ENCODE assay signal across 11 mouse cellular contexts in the genomic region with DNA sequence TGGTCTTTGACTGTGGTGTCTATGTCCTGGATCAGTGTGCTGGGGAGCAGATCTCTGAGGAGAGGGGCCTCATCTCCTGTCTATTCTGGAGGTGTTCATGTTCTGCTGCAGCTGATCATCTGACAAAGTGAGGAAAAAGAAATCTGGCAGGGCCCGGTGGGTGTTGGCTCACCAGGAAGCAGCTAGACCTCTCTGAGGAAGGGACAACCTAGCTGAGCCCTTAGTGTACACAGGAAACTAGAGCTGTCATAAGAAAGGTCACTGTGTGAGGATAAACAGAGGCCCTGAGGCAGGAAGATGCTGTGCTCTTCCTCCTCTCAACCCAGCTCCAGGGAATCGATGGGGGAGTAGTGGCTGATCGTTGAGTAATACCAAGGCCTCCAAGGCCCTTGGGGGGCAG. TPM values are rescaled to one million over a fixed set of nuclear protein-coding genes. Genes with fewer than 3 reads are reported as not detected.
DNase-seq lines count a peak whose midpoint lies in the region; ATAC-seq and TF ChIP-seq lines count a peak whose summit lies in the region.
"Had no signal": no experiment of that assay in that cellular context is flagged by ENCODE, and none has a peak within 500 bp of the region (broad histone marks: within the 10 kb centered on the region; RNA-seq: fewer than 3 reads in every experiment).

No protein-coding gene starts in this region.

- ATAC-seq in heart, postnatal 0 days (ENCODE audit: insufficient read depth, low read depth), result 0 out of 2 replicates have a peak, but pooled peaks have one; percentile 43

- no peaks in the 10 kb centered on the region for H3K27me3 ChIP-seq in kidney, adult 2 months (replicated peaks; ENCODE audit: control insufficient read depth, insufficient read depth, low read length)
- no peaks in the 10 kb centered on the region for H3K27me3 ChIP-seq in heart, postnatal 0 days (ENCODE audit: control insufficient read depth, insufficient read depth, low read length)
- H3K27me3 ChIP-seq: neural tube, embryonic 12.5 days had no signal

- TF ChIP-seq POLR2A in kidney, adult 2 months (IDR thresholded peaks at IDR 0.05; ENCODE audit: low read depth, low read length), result no peak
- no peak for TF ChIP-seq POLR2A in bone marrow, adult 2 months (IDR thresholded peaks at IDR 0.05; ENCODE audit: borderline replicate concordance, control insufficient read depth, low read depth, low read length)

- TF ChIP-seq EP300 in heart, postnatal 0 days (IDR thresholded peaks at IDR 0.05; ENCODE audit: low read depth), result no peak

- H3K4me2 ChIP-seq in heart, postnatal 0 days (ENCODE audit: low read depth, low read length), result no peak overlapping the region
- H3K4me2 ChIP-seq: neural tube, embryonic 12.5 days had no signal

- H3K4me3 ChIP-seq in kidney, adult 2 months (ENCODE audit: insufficient read depth, low read depth, low read length), result no peak overlapping the region
- H3K4me3 ChIP-seq in bone marrow, adult 2 months (replicated peaks; ENCODE audit: control insufficient read depth, low read depth, low read length), result no peak overlapping the region
- no peak overlapping the region for H3K4me3 ChIP-seq in heart, postnatal 0 days (ENCODE audit: low read depth, low read length)
- H3K4me3 ChIP-seq: neural tube, embryonic 12.5 days had no signal

- H3K9ac ChIP-seq in heart, postnatal 0 days (replicated peaks; ENCODE audit: low read depth, low read length), result no peak overlapping the region
- H3K9ac ChIP-seq: neural tube, embryonic 12.5 days had no signal

- peaks cover 24% of the 10 kb centered on the region for H3K4me1 ChIP-seq in kidney, adult 2 months (ENCODE audit: control insufficient read depth, insufficient read depth, low read length)
- peaks cover 20% of the 10 kb centered on the region for H3K4me1 ChIP-seq in bone marrow, adult 2 months (ENCODE audit: control insufficient read depth, insufficient read depth, low read length)
- H3K4me1 ChIP-seq in heart, postnatal 0 days (ENCODE audit: control insufficient read depth, insufficient read depth), result peaks cover 15% of the 10 kb centered on the region
- H3K4me1 ChIP-seq: neural tube, embryonic 12.5 days had no signal

- WGBS in kidney, adult 2 months, result 60% methylated on average over 3 of the region's 3 CpGs
- 27% methylated on average over 3 of the region's 3 CpGs for WGBS in bone marrow, adult 2 months
- WGBS in heart, postnatal 0 days, result 49% methylated on average over 3 of the region's 3 CpGs

- DNase-seq in kidney, adult 2 months, result peak; percentile 70
- DNase-seq in kidney, adult 8-10 months, result no peak
- no peak for DNase-seq in heart, postnatal 0 days (ENCODE audit: low spot score)
- DNase-seq in lung, postnatal 25 days (ENCODE audit: low spot score), result peak; percentile 64
- DNase-seq in retina, postnatal 1 day, result no peak
- no peak for DNase-seq in frontal cortex, postnatal 25 days (ENCODE audit: low spot score in 2 of 2)
- DNase-seq: adrenal gland, postnatal 14 days; cerebellum, adult 9-11 months; right cerebral cortex, postnatal 4 days had no signal

- no peak for TF ChIP-seq CTCF in kidney, adult 2 months (conservative IDR thresholded peaks at IDR 0.05; ENCODE audit: insufficient read depth, insufficient read length, low read depth, low read length)
- no peak for TF ChIP-seq CTCF in bone marrow, adult 2 months (IDR thresholded peaks at IDR 0.05; ENCODE audit: control insufficient read depth, insufficient read depth, low read length)
- TF ChIP-seq CTCF in heart, postnatal 0 days (IDR thresholded peaks at IDR 0.05; ENCODE audit: low read depth), result no peak

- no peaks in the 10 kb centered on the region for H3K36me3 ChIP-seq in kidney, adult 2 months (ENCODE audit: control insufficient read depth, insufficient read depth, low read length)
- 0 out of 2 replicates have a peak, but pooled peaks cover 4% of the 10 kb centered on the region for H3K36me3 ChIP-seq in heart, postnatal 0 days (replicated peaks; ENCODE audit: control insufficient read depth, insufficient read depth, low read length)

- H3K27ac ChIP-seq in kidney, adult 2 months (ENCODE audit: insufficient read depth, low read depth, low read length), result peak overlapping the region; percentile 18; the same call in 1 of the 2 replicates
- H3K27ac ChIP-seq in bone marrow, adult 2 months (ENCODE audit: control insufficient read depth, insufficient read depth, low read depth, low read length, poor library complexity), result peak overlapping the region; percentile 8; the same call in 1 of the 2 replicates
- peak overlapping the region; percentile 32 for H3K27ac ChIP-seq in heart, postnatal 0 days (ENCODE audit: low read depth)
- H3K27ac ChIP-seq: neural tube, embryonic 12.5 days had no signal

- H3K9me3 ChIP-seq in heart, postnatal 0 days (replicated peaks; ENCODE audit: control insufficient read depth, low read length), result no peaks in the 10 kb centered on the region
- H3K9me3 ChIP-seq: neural tube, embryonic 12.5 days had no signal

RNA-seq across cellular contexts. Expression of gene Dnm2, which starts 25.6 kb away (rescaled TPM):
- polyA plus RNA-seq in kidney, adult 2 months (2012; rRNA removed), result 101 and 118 TPM in 2 replicates
- 86.9 and 130 TPM in 2 replicates for polyA plus RNA-seq in bone marrow, adult 2 months (2011; ENCODE audit: insufficient read depth, insufficient read length, low replicate concordance, missing spikeins)
- 78.3 and 95.8 TPM in 2 replicates for total RNA-seq in heart, postnatal 0 days (2014; rRNA removed; ENCODE audit: low replicate concordance)
- 56.8 and 61.1 TPM in 2 replicates for polyA plus RNA-seq in heart, postnatal 0 days (2015; fragmentation: Nextera tagmentation; extraction: Ambion mirVana)

RNA-seq across cellular contexts. Expression of gene Qtrt1, which starts 38.6 kb away (rescaled TPM):
- polyA plus RNA-seq in kidney, adult 2 months (2012; rRNA removed), result 23.7 and 25.2 TPM in 2 replicates
- polyA plus RNA-seq in bone marrow, adult 2 months (2011; ENCODE audit: insufficient read depth, insufficient read length, low replicate concordance, missing spikeins), result 24.8 and 56.3 TPM in 2 replicates
- 34.3 and 39.7 TPM in 2 replicates for total RNA-seq in heart, postnatal 0 days (2014; rRNA removed; ENCODE audit: low replicate concordance)
- polyA plus RNA-seq in heart, postnatal 0 days (2015; fragmentation: Nextera tagmentation; extraction: Ambion mirVana), result 15.5 and 15.6 TPM in 2 replicates

RNA-seq across cellular contexts. Expression of gene Tmed1, which starts 59.8 kb away (rescaled TPM):
- polyA plus RNA-seq in kidney, adult 2 months (2012; rRNA removed), result 47.7 and 50.5 TPM in 2 replicates
- polyA plus RNA-seq in bone marrow, adult 2 months (2011; ENCODE audit: insufficient read depth, insufficient read length, low replicate concordance, missing spikeins), result 6.7 and 7.6 TPM in 2 replicates
- 70.5 and 99.3 TPM in 2 replicates for total RNA-seq in heart, postnatal 0 days (2014; rRNA removed; ENCODE audit: low replicate concordance)
- 83.7 and 89.1 TPM in 2 replicates for polyA plus RNA-seq in heart, postnatal 0 days (2015; fragmentation: Nextera tagmentation; extraction: Ambion mirVana)

Comparison
In these comparisons a context has a peak if more than half of its experiments do, and no peak if none do; other contexts are left out.
1. DNase-seq: peak in kidney, adult 2 months (single experiment) and lung, postnatal 25 days (single experiment); none in kidney, adult 8-10 months (0 of 2), heart, postnatal 0 days (single experiment), retina, postnatal 1 day (single experiment) and frontal cortex, postnatal 25 days (0 of 2).
2. Peak in every context shown above with its lines, with median percentiles within 50 percentile points of each other: H3K27ac ChIP-seq.